Mouse (Mus musculus) erythroblast, embryonic 14.5 days (primary cell): ENCODE measurements around the gene Clip3.

ENCODE experiments used
- GATA1 ChIP-seq: IDR thresholded peaks from 2 replicates; pipeline ENCODE4 v1.6.1; 2012; ENCODE audit warnings: low read length, inconsistent platforms, mixed read lengths
- TAL1 ChIP-seq: IDR thresholded peaks from 3 replicates; pipeline ENCODE4 v1.6.1; 2012; ENCODE audit warnings: low read length, inconsistent platforms, mixed read lengths

- no peak for TF ChIP-seq TAL1
- no peak for TF ChIP-seq GATA1
Observed at GRCm38 (mm10) chr7:30318142-30318541, 26.6 kb downstream of the Clip3 start.
